Mouse (Mus musculus): ENCODE results near the gene Gm27021. TPM values are rescaled to one million over a fixed set of nuclear protein-coding genes. Genes with fewer than 3 reads are reported as not detected.

Gm27021 gene
- total and polyA plus RNA-seq, 2 experiments from 2014 or later: 7.0 to 10.9 TPM

DNA sequence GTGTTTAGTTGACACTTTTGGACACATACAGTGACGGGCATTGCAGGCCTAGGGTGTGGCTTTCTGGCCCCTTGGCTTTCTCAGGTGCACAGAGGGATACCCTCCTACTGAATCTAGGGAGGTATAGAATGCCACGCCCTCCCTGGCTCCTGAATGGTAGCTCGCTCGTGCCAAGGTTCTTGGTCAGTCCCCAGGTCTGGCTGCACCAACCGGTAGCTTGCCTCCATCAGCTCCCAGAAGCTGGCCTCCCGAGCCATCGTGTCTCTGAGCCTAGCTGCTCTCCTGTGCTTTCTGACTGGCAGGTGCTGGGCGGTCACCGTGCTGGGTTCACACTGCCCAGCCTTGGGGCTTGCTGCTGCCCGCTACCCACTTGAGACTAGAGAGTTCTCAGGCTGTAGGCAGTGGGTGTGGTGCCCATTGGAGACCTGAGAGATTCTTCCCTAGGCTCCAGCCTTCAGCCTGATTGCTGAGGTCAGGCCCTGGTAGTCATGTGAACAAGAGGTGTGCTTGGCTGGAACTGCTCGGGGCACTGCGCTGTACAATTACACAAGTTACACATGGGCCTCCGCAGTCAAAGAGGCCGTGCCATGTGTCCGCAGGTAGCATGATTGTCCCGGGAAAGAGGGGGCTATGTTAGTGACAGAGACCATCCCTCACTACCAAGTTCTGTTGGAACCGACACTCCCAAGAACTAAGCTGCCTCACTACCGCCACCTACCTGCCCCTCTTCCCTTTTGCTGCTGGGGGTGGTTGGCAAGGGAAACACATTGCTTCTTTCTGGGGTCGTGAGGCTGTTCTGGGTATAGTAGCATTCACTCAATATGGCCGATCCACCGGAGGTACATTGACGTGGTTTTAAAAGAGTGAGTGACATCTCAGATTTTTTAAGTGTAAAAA is 106.1 kb downstream of the Gm27021 start:
- Histone ChIP-seq H3K36me3 (ENCODE audit: insufficient read depth, low read length) (peaks cover 4% of the 10 kb centered on the region; the same call in 1 of the 2 replicates), H3K4me1 (ENCODE audit: insufficient read depth, low read length) (peaks cover 64% of the 10 kb centered on the region), H3K9me3 (ENCODE audit: low read length) (no peaks in the 10 kb centered on the region), H3K27ac (no peak overlapping the region), H3K9ac (replicated peaks; ENCODE audit: low read length) (no peak overlapping the region), H3K4me3 (ENCODE audit: low read length) (no peak overlapping the region), H3K4me2 (ENCODE audit: low read depth, low read length) (no peak overlapping the region), H3K27me3 (ENCODE audit: insufficient read depth, low read length) (no peaks in the 10 kb centered on the region)
- TF ChIP-seq CTCF (IDR thresholded peaks at IDR 0.05; ENCODE audit: low read depth): peak; percentile 71
- ATAC-seq (no peak), DNase-seq (ENCODE audit: low spot score) (peak; percentile 50)
- 75% methylated on average over 22 of the region's 22 CpGs for WGBS

DNA sequence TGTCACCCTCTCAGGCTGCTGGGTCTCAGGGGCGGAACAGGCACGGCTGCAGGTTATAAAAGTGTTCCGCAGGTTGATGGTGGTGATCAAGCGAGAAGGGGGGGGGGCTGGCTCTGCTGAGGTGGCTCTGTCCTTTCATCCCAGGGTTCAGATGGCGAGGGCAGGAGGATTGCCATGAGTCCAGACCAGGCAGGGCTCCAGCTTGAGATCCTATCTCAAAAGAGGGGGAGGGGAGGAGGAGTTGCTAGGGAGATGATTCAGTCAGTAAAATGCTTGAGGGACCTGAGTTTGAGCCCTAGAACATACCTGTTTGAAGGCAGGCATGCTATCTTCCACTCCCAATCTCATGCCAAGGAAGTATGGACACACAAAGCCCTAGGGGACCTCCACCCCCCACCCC is 107.3 kb downstream of the Gm27021 start:
- peaks cover 74% of the 10 kb centered on the region for H3K4me1 ChIP-seq (ENCODE audit: insufficient read depth, low read length)
- DNase-seq (ENCODE audit: low spot score): no peak
- H3K36me3 ChIP-seq (ENCODE audit: insufficient read depth, low read length): no peaks in the 10 kb centered on the region
- no peak overlapping the region for H3K9ac ChIP-seq (replicated peaks; ENCODE audit: low read length)
- no peak overlapping the region for H3K4me2 ChIP-seq (ENCODE audit: low read depth, low read length)
- no peak overlapping the region for H3K27ac ChIP-seq
- H3K4me3 ChIP-seq (ENCODE audit: low read length): no peak overlapping the region
- 78% methylated on average over 5 of the region's 5 CpGs for WGBS
- no peaks in the 10 kb centered on the region for H3K27me3 ChIP-seq (ENCODE audit: insufficient read depth, low read length)
- no peak for TF ChIP-seq CTCF (IDR thresholded peaks at IDR 0.05; ENCODE audit: low read depth)
- no peaks in the 10 kb centered on the region for H3K9me3 ChIP-seq (ENCODE audit: low read length)
- no peak for ATAC-seq

DNA sequence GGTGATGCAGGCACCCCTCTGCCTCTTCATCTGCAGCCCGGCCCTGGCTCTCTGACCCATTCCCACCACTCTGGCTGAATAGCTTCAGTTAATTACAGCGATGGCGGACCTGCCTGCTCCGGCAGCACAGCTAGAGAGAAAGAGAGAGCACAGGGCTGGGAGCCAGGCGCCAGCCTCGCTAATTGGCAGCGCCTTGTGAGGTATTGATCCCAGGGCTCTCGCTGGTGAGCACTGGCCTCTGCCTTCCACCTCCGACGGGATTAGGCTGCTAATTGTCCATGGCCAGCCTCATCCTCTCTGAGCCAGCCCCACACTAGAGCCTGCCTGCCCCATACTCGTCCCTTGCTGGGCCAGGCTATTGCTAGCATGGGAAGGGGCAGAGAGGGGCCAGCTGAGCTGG is 108.2 kb downstream of the Gm27021 start:
- H3K4me1 ChIP-seq (ENCODE audit: insufficient read depth, low read length): peaks cover 67% of the 10 kb centered on the region
- H3K27ac ChIP-seq: no peak overlapping the region
- no peaks in the 10 kb centered on the region for H3K9me3 ChIP-seq (ENCODE audit: low read length)
- peak overlapping the region; percentile 23; the same call in 1 of the 2 replicates for H3K9ac ChIP-seq (replicated peaks; ENCODE audit: low read length)
- H3K27me3 ChIP-seq (ENCODE audit: insufficient read depth, low read length): no peaks in the 10 kb centered on the region
- WGBS: 16% methylated on average over 11 of the region's 11 CpGs
- no peak for TF ChIP-seq CTCF (IDR thresholded peaks at IDR 0.05; ENCODE audit: low read depth)
- peak; percentile 61 for DNase-seq (ENCODE audit: low spot score)
- H3K4me2 ChIP-seq (ENCODE audit: low read depth, low read length): 0 out of 2 replicates have a peak overlapping the region, but pooled peaks have one; percentile 8
- no peaks in the 10 kb centered on the region for H3K36me3 ChIP-seq (ENCODE audit: insufficient read depth, low read length)
- no peak for ATAC-seq
- no peak overlapping the region for H3K4me3 ChIP-seq (ENCODE audit: low read length)

Other genes with a start within 250 kb of the Gm27021 start
- 2.8 and 12.3 TPM in 2 replicates for gene Gins2, start 78.8 kb downstream of the Gm27021 start, total RNA-seq (2014; rRNA removed)
- gene Gins2, start 78.8 kb downstream of the Gm27021 start, polyA plus RNA-seq (2015; fragmentation: Nextera tagmentation; extraction: Ambion mirVana): 17.2 and 20.6 TPM in 2 replicates
- gene 1190005I06Rik, start 20.4 kb downstream of the Gm27021 start, total RNA-seq (2014; rRNA removed): 12.3 and 26.5 TPM in 2 replicates
- gene 1190005I06Rik, start 20.4 kb downstream of the Gm27021 start, polyA plus RNA-seq (2015; fragmentation: Nextera tagmentation; extraction: Ambion mirVana): 17.3 and 20.6 TPM in 2 replicates
- gene Cox4i1, start 143 bp upstream of the Gm27021 start, total RNA-seq (2014; rRNA removed): 545 and 609 TPM in 2 replicates
- 1,628 and 1,662 TPM in 2 replicates for gene Cox4i1, start 143 bp upstream of the Gm27021 start, polyA plus RNA-seq (2015; fragmentation: Nextera tagmentation; extraction: Ambion mirVana)
- 55.3 and 87.9 TPM in 2 replicates for gene Emc8, start 494 bp upstream of the Gm27021 start, total RNA-seq (2014; rRNA removed)
- 124 and 128 TPM in 2 replicates for gene Emc8, start 494 bp upstream of the Gm27021 start, polyA plus RNA-seq (2015; fragmentation: Nextera tagmentation; extraction: Ambion mirVana)
- gene Irf8, start 68.3 kb upstream of the Gm27021 start, total RNA-seq (2014; rRNA removed): 7.7 and 10.2 TPM in 2 replicates
- 5.2 and 6.2 TPM in 2 replicates for gene Irf8, start 68.3 kb upstream of the Gm27021 start, polyA plus RNA-seq (2015; fragmentation: Nextera tagmentation; extraction: Ambion mirVana)